Mouse (Mus musculus) neural tube, embryonic 13.5 days (tissue): ENCODE results near the gene Tbxas1. TPM values are rescaled to one million over a fixed set of nuclear protein-coding genes. Genes with fewer than 3 reads are reported as not detected.
A peak's percentile ranks its signal among the peaks of the same experiment; 100 is the strongest.

ENCODE experiments used
- ATAC-seq: fragments of 200-750 bp; cut with Nextera tagmentation; 2 replicates; pipeline ENCODE4 v1.8.0; 2017; ENCODE audit warnings: low read depth, mild to moderate bottlenecking, moderate TSS enrichment, moderate library complexity
- H3K27ac ChIP-seq: fragments of 300-500 bp; sonication (generic); replicated peaks from 2 replicates; pipeline ENCODE4 v1.5.1; 2015; ENCODE audit warnings: moderate library complexity, mild to moderate bottlenecking, inconsistent platforms
- H3K27me3 ChIP-seq: fragments of 300-500 bp; sonication (generic); 2 replicates; pipeline ENCODE4 v1.6.1; 2015; ENCODE audit warnings: mild to moderate bottlenecking, inconsistent platforms
- H3K36me3 ChIP-seq: fragments of 300-500 bp; sonication (generic); 2 replicates; pipeline ENCODE4 v1.6.1; 2015; ENCODE audit warnings: mild to moderate bottlenecking, inconsistent platforms
- H3K4me1 ChIP-seq: fragments of 300-500 bp; sonication (generic); replicated peaks from 2 replicates; pipeline ENCODE4 v1.6.1; 2015; ENCODE audit warnings: inconsistent platforms
- H3K4me2 ChIP-seq: fragments of 300-500 bp; sonication (generic); 2 replicates; pipeline ENCODE4 v1.6.1; 2015; ENCODE audit warnings: inconsistent platforms, mild to moderate bottlenecking, moderate library complexity
- H3K4me3 ChIP-seq: fragments of 300-500 bp; sonication (generic); 2 replicates; pipeline ENCODE4 v1.5.1; 2015; ENCODE audit warnings: mild to moderate bottlenecking, inconsistent platforms
- H3K9ac ChIP-seq: fragments of 300-500 bp; sonication (generic); 2 replicates; pipeline ENCODE4 v1.6.1; 2015; ENCODE audit warnings: moderate library complexity, mild to moderate bottlenecking, inconsistent platforms
- H3K9me3 ChIP-seq: fragments of 300-500 bp; sonication (generic); 2 replicates; pipeline ENCODE4 v1.6.1; 2016; ENCODE audit warnings: inconsistent platforms
- WGBS: fragments of 180-500 bp; shearing (Covaris S2); methylation state at CpG from one replicate; pipeline ENCODE4 v1.1.7; 2015; 5-methylcytosine and 5-hydroxymethylcytosine counted together
- polyA plus RNA-seq: library from polyadenylated mRNA; unstranded; fragments of >200 nt; fragmentation: Nextera tagmentation; extraction: Ambion mirVana; gene quantifications from 2 replicates; pipeline ENCODE4 v1.2.1, GENCODE M21; 2015

Tbxas1 gene
- polyA plus RNA-seq, 1 experiment from 2014 or later, result 2.5 TPM

DNA sequence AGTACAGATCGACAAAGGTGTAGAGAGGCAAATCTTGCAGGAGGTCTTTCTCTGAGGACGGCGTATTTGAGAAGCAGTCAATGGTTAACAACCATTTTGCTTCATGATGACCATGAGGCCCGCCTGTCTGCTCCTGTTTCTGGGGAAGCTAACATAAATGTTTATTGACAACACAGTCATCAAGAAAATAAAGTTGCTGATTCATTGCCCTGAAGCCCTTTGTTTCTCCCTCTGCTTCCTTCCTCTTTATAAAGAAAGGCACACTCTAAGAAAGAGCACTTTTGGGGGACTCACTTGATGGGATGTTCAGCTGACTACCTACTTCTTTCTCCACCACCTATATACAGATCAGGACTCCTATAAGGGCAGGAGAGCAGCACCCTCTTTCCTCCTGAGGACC, 43.5 kb downstream of the Tbxas1 start:
- WGBS, result 81% methylated on average over 4 of the region's 4 CpGs

DNA sequence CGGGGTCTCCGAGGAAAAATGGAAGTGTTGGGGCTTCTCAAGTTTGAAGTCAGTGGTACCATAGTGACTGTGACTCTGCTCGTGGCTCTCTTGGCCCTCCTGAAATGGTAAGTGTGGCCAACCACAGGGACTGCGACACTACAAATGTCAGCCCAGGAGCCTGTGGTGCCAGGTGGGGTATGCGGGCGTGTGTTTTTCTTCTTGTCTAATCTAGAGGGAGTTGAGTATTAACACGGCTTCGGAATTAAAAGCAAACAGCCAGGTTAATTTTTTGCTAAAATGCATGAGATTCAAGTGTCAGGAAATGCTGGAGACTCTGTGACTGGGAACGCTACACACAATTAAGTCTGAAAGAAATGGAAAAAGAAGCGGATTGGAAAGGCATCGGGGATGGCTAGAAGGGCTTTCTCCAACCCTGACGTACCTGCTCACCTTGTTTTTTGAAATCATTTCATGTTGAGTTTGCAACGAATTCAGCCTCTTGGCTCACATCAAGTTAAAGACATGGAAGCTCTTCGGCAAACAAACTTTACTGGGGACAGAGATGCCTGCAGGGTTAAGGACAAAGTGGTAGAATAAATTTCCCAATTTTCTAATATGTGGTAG, 44.0 kb downstream of the Tbxas1 start:
- Histone ChIP-seq H3K36me3 (no peaks in the 10 kb centered on the region), H3K27ac (no peak overlapping the region), H3K9me3 (no peaks in the 10 kb centered on the region), H3K4me3 (no peak overlapping the region), H3K27me3 (no peaks in the 10 kb centered on the region), H3K9ac (no peak overlapping the region), H3K4me2 (no peak overlapping the region), H3K4me1 (no peaks in the 10 kb centered on the region)
- 89% methylated on average over 14 of the region's 14 CpGs for WGBS
- no peak for ATAC-seq

More for the DNA sequence above, 43.5 kb downstream of the Tbxas1 start:
- no peaks in the 10 kb centered on the region for H3K9me3 ChIP-seq
- H3K27ac ChIP-seq, result no peak overlapping the region
- H3K4me1 ChIP-seq, result no peaks in the 10 kb centered on the region
- H3K36me3 ChIP-seq, result no peaks in the 10 kb centered on the region
- no peak overlapping the region for H3K4me2 ChIP-seq
- H3K27me3 ChIP-seq, result no peaks in the 10 kb centered on the region
- H3K9ac ChIP-seq, result no peak overlapping the region
- H3K4me3 ChIP-seq, result no peak overlapping the region
- ATAC-seq, result no peak

DNA sequence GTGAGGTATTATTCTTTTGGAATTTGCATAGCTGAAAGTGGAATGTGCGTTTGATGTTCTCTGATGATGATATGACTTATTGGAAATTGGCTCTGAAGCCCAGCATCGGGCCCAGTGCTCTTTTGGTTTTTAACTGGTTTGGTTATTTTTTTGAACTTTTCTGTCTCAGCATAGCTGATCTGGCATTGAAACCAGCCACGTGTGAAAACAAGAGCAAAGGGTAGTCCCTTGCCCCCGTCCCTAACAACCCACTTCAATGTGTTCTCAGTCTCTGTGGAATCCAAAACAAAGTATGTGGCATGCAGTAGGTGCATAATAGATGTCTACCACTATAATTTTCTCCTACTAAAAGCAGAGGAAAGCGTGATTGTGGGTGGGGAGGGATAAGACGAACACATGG, 44.9 kb downstream of the Tbxas1 start:
- WGBS, result 81% methylated on average over 6 of the region's 6 CpGs
- no peaks in the 10 kb centered on the region for H3K27me3 ChIP-seq
- no peaks in the 10 kb centered on the region for H3K36me3 ChIP-seq
- H3K4me1 ChIP-seq, result no peaks in the 10 kb centered on the region
- no peaks in the 10 kb centered on the region for H3K9me3 ChIP-seq
- H3K9ac ChIP-seq, result no peak overlapping the region
- no peak overlapping the region for H3K4me2 ChIP-seq
- no peak for ATAC-seq
- no peak overlapping the region for H3K27ac ChIP-seq
- H3K4me3 ChIP-seq, result no peak overlapping the region

DNA sequence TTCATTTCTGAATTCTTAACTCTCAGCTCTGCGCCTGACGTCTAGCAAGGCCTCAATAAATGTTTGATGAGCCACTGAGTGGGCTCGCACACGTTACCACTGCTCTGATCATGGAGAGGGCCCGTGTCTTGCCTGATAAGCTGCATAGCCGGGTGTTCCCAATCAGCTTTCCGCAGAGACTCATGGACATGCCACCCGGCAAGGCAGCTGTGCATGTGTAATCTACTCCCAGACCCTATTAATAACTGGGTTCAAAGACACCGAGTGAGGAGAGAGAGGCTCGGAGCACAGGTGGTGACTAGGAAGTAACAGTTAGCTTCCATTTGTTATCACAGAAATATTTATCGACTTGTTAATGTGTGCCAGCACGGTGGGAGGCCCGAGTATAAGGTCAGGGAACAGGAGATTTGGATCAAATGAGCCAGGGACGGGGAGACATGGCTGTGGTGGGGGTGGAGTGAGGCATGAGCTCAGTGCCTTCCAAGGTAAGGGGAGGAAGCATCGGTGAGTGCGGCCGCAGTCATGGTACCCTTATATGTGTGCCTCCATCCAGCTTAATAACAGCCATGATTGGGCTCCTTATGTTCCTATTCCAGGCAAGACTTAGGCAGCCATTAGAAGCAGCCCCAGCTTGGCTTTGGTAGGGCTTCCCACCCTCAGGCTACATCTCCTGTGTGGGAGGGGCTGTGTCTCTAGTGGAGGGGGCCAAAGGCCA, 46.0 kb downstream of the Tbxas1 start:
- no peak overlapping the region for H3K27ac ChIP-seq
- H3K4me1 ChIP-seq, result peaks cover under 1% of the 10 kb centered on the region; the same call in 1 of the 2 replicates
- no peaks in the 10 kb centered on the region for H3K36me3 ChIP-seq
- ATAC-seq, result no peak
- 74% methylated on average over 17 of the region's 17 CpGs for WGBS
- H3K27me3 ChIP-seq, result no peaks in the 10 kb centered on the region
- no peaks in the 10 kb centered on the region for H3K9me3 ChIP-seq
- H3K9ac ChIP-seq, result no peak overlapping the region
- no peak overlapping the region for H3K4me3 ChIP-seq
- no peak overlapping the region for H3K4me2 ChIP-seq

DNA sequence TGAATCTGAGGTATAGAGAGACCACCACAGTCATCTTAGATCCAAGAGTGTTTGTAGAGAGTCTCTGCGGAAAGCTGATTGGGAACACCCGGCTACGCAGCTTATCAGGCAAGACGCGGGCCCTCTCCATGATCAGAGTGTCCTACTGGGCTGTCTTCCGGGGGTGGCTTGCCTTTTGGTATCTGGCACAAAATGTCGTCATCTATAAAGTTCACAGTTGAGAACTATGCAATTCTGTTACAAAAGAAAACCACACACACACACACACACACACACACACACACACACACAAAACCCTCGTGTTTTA, 46.6 kb downstream of the Tbxas1 start:
- Histone ChIP-seq H3K4me1 (peaks cover 5% of the 10 kb centered on the region; the same call in 1 of the 2 replicates), H3K36me3 (no peaks in the 10 kb centered on the region)
- no peak for ATAC-seq

DNA sequence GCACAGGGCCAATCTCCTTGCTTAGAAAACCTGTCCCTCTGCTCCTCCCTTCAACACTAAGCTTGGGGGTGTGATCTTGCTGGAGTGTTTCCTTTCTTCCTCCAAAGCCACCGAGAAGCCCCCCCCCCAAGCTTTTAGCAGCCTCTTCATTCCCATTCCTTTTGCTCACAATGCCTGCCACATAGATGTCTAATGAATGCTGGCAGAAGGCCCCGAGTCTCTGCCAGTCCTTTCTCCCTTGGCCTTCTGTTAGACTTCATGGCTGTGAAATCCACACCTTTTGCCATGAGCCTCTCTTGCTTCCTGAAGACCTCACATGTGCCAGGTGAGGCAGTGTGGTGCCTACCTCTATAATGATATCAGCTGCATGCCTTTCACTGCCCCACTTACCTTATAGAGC, 47.3 kb downstream of the Tbxas1 start:
- Histone ChIP-seq H3K4me3 (no peak overlapping the region), H3K27me3 (no peaks in the 10 kb centered on the region), H3K4me1 (peaks cover 12% of the 10 kb centered on the region; the same call in 1 of the 2 replicates), H3K36me3 (no peaks in the 10 kb centered on the region), H3K9ac (no peak overlapping the region), H3K9me3 (no peaks in the 10 kb centered on the region), H3K4me2 (no peak overlapping the region), H3K27ac (no peak overlapping the region)
- 54% methylated on average over 2 of the region's 2 CpGs for WGBS
- no peak for ATAC-seq

More for the DNA sequence above, 46.6 kb downstream of the Tbxas1 start:
- Histone ChIP-seq H3K9ac (no peak overlapping the region), H3K9me3 (no peaks in the 10 kb centered on the region), H3K27ac (no peak overlapping the region), H3K4me3 (no peak overlapping the region), H3K27me3 (no peaks in the 10 kb centered on the region), H3K4me2 (no peak overlapping the region)
- 88% methylated on average over 8 of the region's 8 CpGs for WGBS

DNA sequence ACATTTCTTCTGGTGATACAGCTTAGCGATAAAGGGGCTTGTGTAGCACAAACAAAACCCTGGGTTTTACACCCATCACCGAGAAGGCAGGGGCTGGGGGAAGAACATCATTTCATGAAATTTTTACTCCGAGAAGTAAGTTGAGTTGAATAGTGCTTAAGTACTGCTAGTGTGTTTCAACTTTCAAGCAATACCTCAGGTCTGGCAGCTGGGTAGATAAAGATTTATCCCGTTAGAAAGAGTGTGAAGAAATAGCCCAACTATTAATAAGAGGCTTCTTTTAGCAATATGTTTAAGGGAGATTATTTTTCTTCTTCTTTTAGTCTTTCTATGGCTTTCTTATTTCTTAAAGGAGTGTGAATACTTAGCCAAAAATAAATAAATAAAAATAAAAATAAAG, 48.2 kb downstream of the Tbxas1 start:
- Histone ChIP-seq H3K4me3 (no peak overlapping the region), H3K27ac (no peak overlapping the region), H3K9me3 (no peaks in the 10 kb centered on the region), H3K36me3 (no peaks in the 10 kb centered on the region), H3K4me1 (peaks cover 12% of the 10 kb centered on the region; the same call in 1 of the 2 replicates), H3K9ac (no peak overlapping the region), H3K4me2 (no peak overlapping the region), H3K27me3 (no peaks in the 10 kb centered on the region)
- 89% methylated on average over 4 of the region's 4 CpGs for WGBS
- no peak for ATAC-seq

DNA sequence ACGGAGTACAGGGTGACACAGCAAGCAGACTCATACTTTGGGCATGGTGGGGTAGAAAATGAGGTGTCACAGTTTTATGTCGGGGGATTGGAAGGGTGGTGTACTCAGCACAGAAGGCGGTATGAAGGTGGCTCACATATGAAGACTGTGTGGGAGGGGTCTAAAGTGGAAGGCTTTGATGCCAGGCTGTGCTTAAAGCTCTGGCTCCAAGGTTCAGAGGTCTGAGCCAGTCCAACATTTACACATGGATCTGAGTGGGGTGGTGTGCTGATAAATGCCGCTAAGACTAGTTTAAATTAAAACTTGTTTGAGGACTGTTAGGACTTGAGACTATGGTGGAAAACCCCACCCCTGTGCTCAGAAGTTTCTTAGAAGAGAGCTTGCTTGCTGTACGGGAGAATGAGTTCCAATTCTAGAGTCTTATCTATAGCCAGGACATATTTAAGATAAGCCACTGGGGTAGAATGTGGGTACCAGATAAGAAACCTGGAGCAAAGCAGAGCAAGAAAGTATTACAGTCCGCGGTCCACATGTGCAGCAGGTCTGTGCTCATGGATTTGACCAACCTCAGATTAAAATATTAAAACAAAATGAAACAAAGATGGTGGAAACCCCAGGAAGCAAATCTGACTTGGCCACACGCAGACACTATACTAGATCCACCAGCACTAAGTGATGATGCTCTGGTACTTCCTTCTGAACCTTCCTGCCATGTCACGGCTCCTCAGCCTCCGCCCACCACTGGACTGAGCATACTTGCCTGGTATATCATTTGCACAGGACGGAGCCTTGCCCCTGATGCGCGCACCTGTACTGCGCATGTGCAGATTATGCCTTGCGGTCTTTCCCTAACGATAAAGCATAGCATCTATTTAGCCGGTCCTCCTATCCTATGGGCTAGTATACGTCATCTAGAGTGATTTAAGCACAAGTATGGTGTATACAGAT, 48.9 kb downstream of the Tbxas1 start:
- Histone ChIP-seq H3K4me1 (peaks cover 12% of the 10 kb centered on the region; the same call in 1 of the 2 replicates), H3K27ac (no peak overlapping the region), H3K4me3 (no peak overlapping the region), H3K9ac (no peak overlapping the region), H3K27me3 (no peaks in the 10 kb centered on the region), H3K9me3 (no peaks in the 10 kb centered on the region), H3K36me3 (no peaks in the 10 kb centered on the region), H3K4me2 (no peak overlapping the region)
- WGBS, result 95% methylated on average over 18 of the region's 18 CpGs
- ATAC-seq, result no peak

DNA sequence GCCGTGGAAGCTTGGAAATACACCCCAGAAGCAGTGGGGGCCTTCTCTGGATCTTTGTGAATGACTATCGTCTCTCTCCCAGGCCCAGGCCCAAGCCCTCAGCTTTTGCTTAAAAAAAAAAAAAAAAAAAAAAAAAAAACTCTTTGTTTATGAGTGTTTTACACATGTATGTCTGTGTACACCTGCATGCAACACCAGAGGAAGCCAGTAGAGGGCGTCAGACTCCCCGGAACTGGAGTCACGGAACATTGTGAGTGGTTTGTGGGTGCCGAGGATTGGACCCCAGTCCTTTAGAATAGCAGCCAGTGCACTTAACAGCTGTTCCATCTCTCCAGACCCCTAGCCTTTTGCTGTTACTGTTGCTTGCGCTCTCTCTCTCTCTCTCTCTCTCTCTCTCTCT, 50.5 kb downstream of the Tbxas1 start:
- Histone ChIP-seq H3K36me3 (no peaks in the 10 kb centered on the region), H3K4me1 (peaks cover 12% of the 10 kb centered on the region; the same call in 1 of the 2 replicates), H3K27me3 (no peaks in the 10 kb centered on the region), H3K4me3 (0 out of 2 replicates have a peak overlapping the region, but pooled peaks have one; percentile 5), H3K27ac (no peak overlapping the region), H3K9me3 (no peaks in the 10 kb centered on the region), H3K9ac (no peak overlapping the region), H3K4me2 (peak overlapping the region; percentile 45)
- WGBS, result 59% methylated on average over 7 of the region's 7 CpGs
- ATAC-seq, result no peak

DNA sequence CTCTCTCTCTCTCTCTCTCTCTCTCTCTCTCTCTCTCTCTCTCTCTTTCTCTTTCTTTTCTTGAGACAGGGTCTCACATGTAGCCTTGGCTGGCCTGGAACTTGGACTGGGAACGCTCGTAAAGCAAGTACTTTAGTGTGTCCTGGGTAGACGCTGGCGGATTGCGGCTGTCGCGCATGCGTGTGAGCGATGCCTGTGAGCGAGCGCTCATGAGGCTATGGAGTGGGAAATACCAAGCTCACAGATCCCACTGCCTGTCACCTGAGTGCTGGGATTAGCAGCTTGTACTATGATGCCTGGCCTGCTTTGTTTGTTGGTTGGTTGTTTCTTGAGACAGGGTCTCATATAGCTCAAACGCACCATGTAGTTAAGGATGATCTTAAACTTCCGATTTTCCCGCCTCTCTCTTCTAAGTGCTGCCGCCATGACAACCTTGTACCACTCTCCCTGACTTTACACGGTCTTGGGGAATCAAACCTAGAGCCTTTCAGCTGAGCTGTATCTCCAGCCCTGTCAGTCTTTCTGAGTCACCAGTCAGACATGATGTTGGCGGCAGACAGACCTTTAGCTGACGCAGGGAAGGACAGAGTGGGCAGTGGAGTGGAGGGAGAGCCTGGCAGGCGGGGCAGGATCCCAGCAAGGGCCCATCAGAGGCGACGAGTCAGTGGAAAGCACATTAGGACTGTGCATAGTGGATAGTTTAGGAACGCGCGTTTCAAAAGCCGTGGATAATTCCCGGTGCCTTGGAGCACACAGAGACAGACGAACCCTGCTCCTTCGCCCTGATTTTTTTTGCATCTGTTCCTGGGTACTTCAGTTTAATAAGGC, 51.1 kb downstream of the Tbxas1 start:
- WGBS, result 57% methylated on average over 28 of the region's 28 CpGs
- ATAC-seq, result peak; percentile 54
- H3K4me2 ChIP-seq, result peak overlapping the region; percentile 45
- no peaks in the 10 kb centered on the region for H3K27me3 ChIP-seq
- H3K36me3 ChIP-seq, result no peaks in the 10 kb centered on the region
- H3K4me1 ChIP-seq, result peaks cover 12% of the 10 kb centered on the region; the same call in 1 of the 2 replicates
- H3K4me3 ChIP-seq, result 0 out of 2 replicates have a peak overlapping the region, but pooled peaks have one; percentile 5
- peak overlapping the region; percentile 64 for H3K27ac ChIP-seq
- H3K9ac ChIP-seq, result peak overlapping the region; percentile 26; the same call in 1 of the 2 replicates
- 0 out of 2 replicates have a peak, but pooled peaks cover 3% of the 10 kb centered on the region for H3K9me3 ChIP-seq

DNA sequence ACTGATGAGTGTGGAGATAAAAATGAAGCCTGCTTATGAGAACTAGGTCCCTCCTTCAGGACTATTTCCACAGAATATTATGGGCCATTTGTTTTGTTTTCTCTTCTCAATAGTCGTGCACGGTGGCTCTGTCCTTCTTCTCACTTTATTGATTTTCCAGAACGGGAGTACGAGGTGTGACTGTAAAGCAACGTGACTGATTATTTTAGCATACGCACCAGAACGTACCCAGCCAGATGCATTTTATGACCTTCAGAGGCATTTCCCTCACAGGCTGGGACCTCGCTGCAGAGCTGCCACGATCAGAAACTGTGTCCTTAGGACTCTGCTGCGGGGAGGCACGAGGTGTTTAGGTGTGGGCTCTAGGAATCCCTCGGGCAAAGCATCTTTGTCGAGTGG, 51.8 kb downstream of the Tbxas1 start:
- Histone ChIP-seq H3K9ac (0 out of 2 replicates have a peak overlapping the region, but pooled peaks have one; percentile 26), H3K4me2 (peak overlapping the region; percentile 45), H3K27ac (peak overlapping the region; percentile 64), H3K4me3 (no peak overlapping the region), H3K36me3 (no peaks in the 10 kb centered on the region), H3K9me3 (peaks cover 6% of the 10 kb centered on the region; the same call in 1 of the 2 replicates), H3K4me1 (peaks cover 12% of the 10 kb centered on the region; the same call in 1 of the 2 replicates), H3K27me3 (no peaks in the 10 kb centered on the region)
- ATAC-seq, result no peak
- 30% methylated on average over 13 of the region's 13 CpGs for WGBS
